In the genomic region with DNA sequence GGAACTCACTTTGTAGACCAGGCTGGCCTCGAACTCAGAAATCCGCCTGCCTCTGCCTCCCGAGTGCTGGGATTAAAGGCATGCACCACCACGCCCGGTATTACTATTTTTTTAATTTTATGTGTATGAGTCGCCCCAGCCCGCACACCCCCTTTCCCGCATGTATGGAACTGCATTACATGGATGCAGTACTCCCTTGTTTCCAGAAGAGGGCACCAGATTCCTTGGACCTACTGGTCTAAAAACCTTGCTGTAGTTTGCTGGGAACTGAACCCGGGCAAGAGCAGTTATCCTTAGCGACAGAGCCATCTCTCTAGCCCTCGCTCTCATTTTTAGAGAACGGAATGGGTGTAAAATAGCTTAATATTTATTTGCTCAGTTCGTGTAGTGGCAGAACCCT, we compare ENCODE assay signal across 9 mouse cellular contexts. TPM values are rescaled to one million over a fixed set of nuclear protein-coding genes. Genes with fewer than 3 reads are reported as not detected.
A peak's percentile ranks its signal among the peaks of the same experiment; 100 is the strongest.
DNase-seq lines count a peak whose midpoint lies in the region; ATAC-seq and TF ChIP-seq lines count a peak whose summit lies in the region.
"Had no signal": no experiment of that assay in that cellular context is flagged by ENCODE, and none has a peak within 500 bp of the region (broad histone marks: within the 10 kb centered on the region; RNA-seq: fewer than 3 reads in every experiment).

No protein-coding gene starts in this region.

- no peaks in the 10 kb centered on the region for H3K79me2 ChIP-seq in MEL (ENCODE audit: control insufficient read depth, insufficient read depth, low read length, poor library complexity)

- no peak overlapping the region for H3K4me3 ChIP-seq in gastrocnemius, adult 2 months
- H3K4me3 ChIP-seq in MEL (ENCODE audit: control insufficient read depth in 1 of 2, insufficient read depth in 1 of 2, low read depth in 2 of 2, low read length in 2 of 2): peak overlapping the region; percentile 26 to 41
- H3K4me3 ChIP-seq in embryonic facial prominence, embryonic 11.5 days (ENCODE audit: low read depth, low read length): no peak overlapping the region
- no peak overlapping the region for H3K4me3 ChIP-seq in intestine, embryonic 16.5 days (ENCODE audit: low read length)
- H3K4me3 ChIP-seq: neural tube, embryonic 13.5 days had no signal

- TF ChIP-seq EP300 in MEL (IDR thresholded peaks at IDR 0.05; ENCODE audit: low read depth in 1 of 2, low read length in 2 of 2): no peak

- no peaks in the 10 kb centered on the region for H3K27me3 ChIP-seq in MEL (ENCODE audit: control insufficient read depth in 1 of 2, insufficient read depth in 2 of 2, low read length in 2 of 2)
- no peaks in the 10 kb centered on the region for H3K27me3 ChIP-seq in embryonic facial prominence, embryonic 11.5 days (ENCODE audit: control insufficient read depth, insufficient read depth, low read length)
- 0 out of 2 replicates have a peak, but pooled peaks cover 5% of the 10 kb centered on the region for H3K27me3 ChIP-seq in intestine, embryonic 16.5 days (replicated peaks; ENCODE audit: control insufficient read depth, insufficient read depth, low read length)

- H3K4me1 ChIP-seq in MEL (ENCODE audit: control insufficient read depth in 1 of 2, insufficient read depth in 2 of 2, low read length in 2 of 2): no peaks in the 10 kb centered on the region
- no peaks in the 10 kb centered on the region for H3K4me1 ChIP-seq in embryonic facial prominence, embryonic 11.5 days (ENCODE audit: control insufficient read depth, insufficient read depth, low read length)
- peaks cover 10% of the 10 kb centered on the region for H3K4me1 ChIP-seq in intestine, embryonic 16.5 days (ENCODE audit: control insufficient read depth, insufficient read depth, low read length)

- H3K27ac ChIP-seq in gastrocnemius, adult 2 months: no peak overlapping the region
- no peak overlapping the region for H3K27ac ChIP-seq in MEL (ENCODE audit: control insufficient read depth, low read depth, low read length)
- no peak overlapping the region for H3K27ac ChIP-seq in embryonic facial prominence, embryonic 11.5 days (replicated peaks; ENCODE audit: low read depth, low read length)
- H3K27ac ChIP-seq in intestine, embryonic 16.5 days (ENCODE audit: low read length): no peak overlapping the region
- H3K27ac ChIP-seq: neural tube, embryonic 13.5 days had no signal

- H3K36me3 ChIP-seq in MEL (ENCODE audit: control insufficient read depth in 1 of 2, insufficient read depth in 2 of 2, low read length in 2 of 2): no peaks in the 10 kb centered on the region
- no peaks in the 10 kb centered on the region for H3K36me3 ChIP-seq in embryonic facial prominence, embryonic 11.5 days (replicated peaks; ENCODE audit: control insufficient read depth, insufficient read depth, low read depth, low read length)
- H3K36me3 ChIP-seq in intestine, embryonic 16.5 days (ENCODE audit: control insufficient read depth, insufficient read depth, low read length): no peaks in the 10 kb centered on the region
- H3K36me3 ChIP-seq: neural tube, embryonic 13.5 days had no signal

- DNase-seq in gastrocnemius, adult 2 months: no peak
- DNase-seq in gastrocnemius, postnatal 4 days (ENCODE audit: low spot score in 2 of 2): no peak
- DNase-seq in 3T3-L1 (ENCODE audit: low read depth, low spot score) (peak; percentile 68), MEL (ENCODE audit: low read depth, low spot score) (peak; percentile 76)
- DNase-seq in embryonic facial prominence, embryonic 11.5 days (ENCODE audit: low spot score): peak; percentile 57
- peak; percentile 46 for DNase-seq in lung, postnatal 10 days
- peak; percentile 34 for DNase-seq in yolk sac, embryonic 10.5 days (ENCODE audit: low spot score)

- ATAC-seq in embryonic facial prominence, embryonic 11.5 days (replicated peaks; ENCODE audit: insufficient number of reproducible peaks, low FRiP score, low TSS enrichment, low read depth): no peak
- no peak for ATAC-seq in intestine, embryonic 16.5 days

- no peak overlapping the region for H3K9ac ChIP-seq in MEL (ENCODE audit: control insufficient read depth, low read depth, low read length, poor library complexity, severe bottlenecking)
- no peak overlapping the region for H3K9ac ChIP-seq in embryonic facial prominence, embryonic 11.5 days (replicated peaks; ENCODE audit: low read length)
- no peak overlapping the region for H3K9ac ChIP-seq in intestine, embryonic 16.5 days (ENCODE audit: low read depth, low read length)
- H3K9ac ChIP-seq: neural tube, embryonic 13.5 days had no signal

- TF ChIP-seq POLR2A in MEL (IDR thresholded peaks at IDR 0.05; ENCODE audit: control insufficient read depth in 1 of 2, insufficient read depth in 1 of 2, low read depth in 1 of 2, low read length in 2 of 2, poor library complexity in 1 of 2): no peak

- intact Hi-C loops in gastrocnemius, adult 2 months (cut with DNase I): loop anchor here (2.0 to 5.0 kb wide), 4 partner anchors 314 to 734 kb away; no protein-coding TSS in a partner anchor

- TF ChIP-seq RAD21 in MEL (IDR thresholded peaks at IDR 0.05; ENCODE audit: low read depth, low read length): peak; percentile 62

- no peak overlapping the region for H3K4me2 ChIP-seq in embryonic facial prominence, embryonic 11.5 days (ENCODE audit: low read depth, low read length)
- H3K4me2 ChIP-seq in intestine, embryonic 16.5 days (ENCODE audit: low read depth, low read length): no peak overlapping the region

- peak; percentile 70 for TF ChIP-seq CTCF in gastrocnemius, adult 2 months (IDR thresholded peaks at IDR 0.05)
- peak; percentile 55 to 72 (median 68) for TF ChIP-seq CTCF in MEL (IDR thresholded peaks at IDR 0.05 in 2 of 3, conservative IDR thresholded peaks at IDR 0.05 in 1 of 3; ENCODE audit: control insufficient read depth in 1 of 3, insufficient read depth in 1 of 3, low read depth in 2 of 3, low read length in 3 of 3, poor library complexity in 1 of 3, severe bottlenecking in 1 of 3)

- no peaks in the 10 kb centered on the region for H3K9me3 ChIP-seq in MEL (replicated peaks; ENCODE audit: insufficient read depth, low read length)
- H3K9me3 ChIP-seq in embryonic facial prominence, embryonic 11.5 days (replicated peaks; ENCODE audit: control insufficient read depth, low read length): no peaks in the 10 kb centered on the region
- H3K9me3 ChIP-seq in intestine, embryonic 16.5 days (ENCODE audit: control insufficient read depth, low read length): no peaks in the 10 kb centered on the region; the same call in 1 of the 2 replicates
- H3K9me3 ChIP-seq: neural tube, embryonic 13.5 days had no signal

- 44% methylated on average over 12 of the region's 13 CpGs for whole genome bisulfite sequencing in embryonic facial prominence, embryonic 11.5 days
- WGBS in intestine, embryonic 16.5 days: 52% methylated on average over 13 of the region's 13 CpGs

TF ChIP-seq in MEL, 35 proteins besides CTCF, POLR2A, EP300 and RAD21:
- TF ChIP-seq POLR2AphosphoS2 (IDR thresholded peaks at IDR 0.05; ENCODE audit: low read length): no peak
- TF ChIP-seq MXI1 (IDR thresholded peaks at IDR 0.05; ENCODE audit: low read depth, low read length): 0 out of 2 replicates have a peak, but pooled peaks have one; percentile 9
- no peak for TF ChIP-seq TCF12 (IDR thresholded peaks at IDR 0.05; ENCODE audit: low read depth, low read length)
- 0 out of 2 replicates have a peak, but pooled peaks have one; percentile 14 for TF ChIP-seq TBP (IDR thresholded peaks at IDR 0.05; ENCODE audit: low read depth, low read length)
- no peak for TF ChIP-seq ELF1 (IDR thresholded peaks at IDR 0.05; ENCODE audit: low read depth, low read length)
- TF ChIP-seq SMC3 (IDR thresholded peaks at IDR 0.05; ENCODE audit: low read depth, low read length): peak; percentile 63
- TF ChIP-seq ZC3H11A (IDR thresholded peaks at IDR 0.05; ENCODE audit: low read depth, low read length): peak; percentile 62

RNA-seq across cellular contexts. Expression of gene Ppp4r2, which starts 49.8 kb away (rescaled TPM):
- total RNA-seq in gastrocnemius, adult 2 months (2021): 10 to 100 TPM; 59.3 to 70.9 TPM
- 10 to 100 TPM; 71.7 to 79.0 TPM for total RNA-seq in gastrocnemius, postnatal 4 days (2021)
- 55.6 and 57.1 TPM in 2 replicates for total RNA-seq in MEL (2012; rRNA removed)
- polyA plus RNA-seq in MEL (2012; ENCODE audit: insufficient read depth in 1 of 2, insufficient read length in 2 of 2, low read depth in 1 of 2, low replicate concordance in 2 of 2, missing spikeins in 1 of 2): 10 to 100 TPM in 1 of 2 experiments, not detected in 1; 61.4 TPM
- polyA plus RNA-seq in embryonic facial prominence, embryonic 11.5 days (2014; fragmentation: Nextera tagmentation; extraction: Ambion mirVana): 33.1 and 35.5 TPM in 2 replicates
- 8.1 and 8.7 TPM in 2 replicates for polyA plus RNA-seq in intestine, embryonic 16.5 days (2015; fragmentation: Nextera tagmentation; extraction: Ambion mirVana)

Comparison
In these comparisons a context has a peak if more than half of its experiments do, and no peak if none do; other contexts are left out.
1. DNase-seq: peak in 3T3-L1 (single experiment), MEL (single experiment), embryonic facial prominence, embryonic 11.5 days (single experiment), lung, postnatal 10 days (single experiment) and yolk sac, embryonic 10.5 days (single experiment); none in gastrocnemius, adult 2 months (single experiment) and gastrocnemius, postnatal 4 days (0 of 2).
2. H3K4me3 ChIP-seq: peak in MEL (2 of 2); none in gastrocnemius, adult 2 months (single experiment), embryonic facial prominence, embryonic 11.5 days (single experiment) and intestine, embryonic 16.5 days (single experiment).